Mouse (Mus musculus): ENCODE data around the gene Pla2g5. TPM values are rescaled to one million over a fixed set of nuclear protein-coding genes. Genes with fewer than 3 reads are reported as not detected.
A peak's percentile ranks its signal among the peaks of the same experiment; 100 is the strongest.

Gene Pla2g5
- polyA plus RNA-seq, 1 experiment from 2014 or later: 0.34 TPM

DNA sequence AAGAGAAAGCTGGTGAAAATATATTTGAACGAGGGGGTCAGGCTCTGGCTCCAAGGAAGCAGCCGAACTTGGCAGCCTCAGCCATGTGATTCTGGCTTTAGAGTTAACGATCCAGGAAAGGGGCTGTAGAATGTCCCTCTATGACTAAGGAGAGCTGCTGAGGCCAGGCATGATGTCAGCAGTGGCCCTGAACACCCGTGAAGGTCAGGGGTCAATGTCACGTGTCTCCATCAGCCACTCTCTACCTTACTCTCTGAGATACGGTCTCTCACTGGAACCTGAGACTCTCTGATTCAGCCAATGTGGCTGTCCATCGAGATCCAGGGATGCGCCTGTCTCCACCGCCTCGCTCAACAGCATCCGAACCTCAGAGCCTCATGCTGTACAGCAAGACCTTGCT is 60.4 kb downstream of the Pla2g5 start:
- TF ChIP-seq CTCF (IDR thresholded peaks at IDR 0.05; ENCODE audit: low read depth) (no peak), EP300 (optimal IDR thresholded peaks at IDR 0.05) (no peak)
- ATAC-seq (ENCODE audit: low FRiP score, low TSS enrichment) (no peak), DNase-seq (ENCODE audit: low spot score) (no peak)
- no peaks in the 10 kb centered on the region for H3K9me3 ChIP-seq (ENCODE audit: control insufficient read depth, low read length)
- H3K36me3 ChIP-seq (ENCODE audit: control insufficient read depth, insufficient read depth, low read length): no peaks in the 10 kb centered on the region
- H3K27me3 ChIP-seq (ENCODE audit: control insufficient read depth, insufficient read depth, low read length): no peaks in the 10 kb centered on the region
- no peak overlapping the region for H3K27ac ChIP-seq (replicated peaks)
- H3K4me3 ChIP-seq (ENCODE audit: low read depth, low read length): no peak overlapping the region
- no peak overlapping the region for H3K9ac ChIP-seq (ENCODE audit: low read length)
- no peaks in the 10 kb centered on the region; the same call in 1 of the 2 replicates for H3K4me1 ChIP-seq (replicated peaks; ENCODE audit: control insufficient read depth, insufficient read depth)
- 83% methylated on average over 11 of the region's 11 CpGs for WGBS
- H3K4me2 ChIP-seq (replicated peaks; ENCODE audit: low read depth): no peak overlapping the region

DNA sequence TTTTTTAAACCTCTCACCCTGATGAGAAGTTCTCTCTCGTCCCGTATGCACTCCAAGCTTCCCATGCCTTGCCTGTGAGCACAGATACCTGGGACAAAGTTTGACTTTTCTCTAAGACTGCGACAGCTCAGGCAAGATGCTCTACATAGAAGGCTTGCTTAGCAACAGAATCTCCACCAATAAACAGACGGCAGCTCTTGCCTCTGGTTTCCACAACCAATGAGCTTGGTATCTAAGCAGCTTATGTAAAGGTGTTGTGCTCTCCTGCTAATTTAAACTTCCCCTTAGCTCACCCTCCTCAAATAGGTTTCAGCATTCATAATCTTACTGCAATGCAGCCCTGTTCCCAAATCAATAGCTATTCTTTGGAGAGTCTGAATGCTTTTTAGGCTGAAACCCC is 61.7 kb downstream of the Pla2g5 start:
- Histone ChIP-seq H3K4me2 (replicated peaks; ENCODE audit: low read depth) (no peak overlapping the region), H3K27ac (replicated peaks) (no peak overlapping the region), H3K27me3 (ENCODE audit: control insufficient read depth, insufficient read depth, low read length) (no peaks in the 10 kb centered on the region), H3K4me3 (ENCODE audit: low read depth, low read length) (no peak overlapping the region), H3K4me1 (replicated peaks; ENCODE audit: control insufficient read depth, insufficient read depth) (no peaks in the 10 kb centered on the region; the same call in 1 of the 2 replicates), H3K36me3 (ENCODE audit: control insufficient read depth, insufficient read depth, low read length) (no peaks in the 10 kb centered on the region), H3K9ac (ENCODE audit: low read length) (no peak overlapping the region), H3K9me3 (ENCODE audit: control insufficient read depth, low read length) (no peaks in the 10 kb centered on the region)
- 83% methylated on average over 4 of the region's 4 CpGs for WGBS
- TF ChIP-seq EP300 (optimal IDR thresholded peaks at IDR 0.05) (no peak), CTCF (IDR thresholded peaks at IDR 0.05; ENCODE audit: low read depth) (no peak)
- ATAC-seq (ENCODE audit: low FRiP score, low TSS enrichment) (no peak), DNase-seq (ENCODE audit: low spot score) (no peak)

DNA sequence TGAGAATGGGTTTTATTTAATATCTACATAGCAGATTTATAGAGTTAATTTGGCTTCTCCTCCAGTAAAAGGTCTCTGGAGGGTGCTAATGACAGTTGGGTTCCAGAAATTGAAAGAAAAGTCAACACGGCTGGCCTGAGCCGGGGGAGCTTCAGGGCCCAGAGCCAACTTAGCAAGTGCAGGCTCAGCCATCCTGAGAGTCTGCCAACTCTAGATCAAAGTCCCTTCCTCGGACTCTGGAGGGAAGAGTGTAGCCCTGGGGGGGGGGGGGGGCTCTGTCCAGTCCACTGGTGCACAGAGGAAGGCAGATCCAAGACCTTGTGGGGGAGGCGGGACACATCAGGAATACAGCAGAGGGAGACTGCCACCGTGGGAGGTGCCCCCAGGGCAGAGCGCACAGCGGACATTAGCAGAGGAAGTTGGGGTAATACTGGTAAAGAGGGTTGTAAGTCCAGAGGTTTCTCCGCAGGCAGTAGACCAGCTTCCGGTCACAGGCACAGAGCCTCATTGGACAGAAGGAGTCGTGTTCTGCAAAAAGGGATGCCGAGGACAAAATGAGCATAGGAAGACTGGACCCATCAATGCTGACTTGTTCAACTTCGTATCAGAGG is 63.0 kb downstream of the Pla2g5 start:
- no peak; the same call in 1 of the 2 replicates for ATAC-seq (ENCODE audit: low FRiP score, low TSS enrichment)
- H3K4me2 ChIP-seq (replicated peaks; ENCODE audit: low read depth): 0 out of 2 replicates have a peak overlapping the region, but pooled peaks have one; percentile 11
- H3K9me3 ChIP-seq (ENCODE audit: control insufficient read depth, low read length): no peaks in the 10 kb centered on the region
- H3K9ac ChIP-seq (ENCODE audit: low read length): no peak overlapping the region
- H3K4me1 ChIP-seq (replicated peaks; ENCODE audit: control insufficient read depth, insufficient read depth): no peaks in the 10 kb centered on the region; the same call in 1 of the 2 replicates
- no peaks in the 10 kb centered on the region for H3K27me3 ChIP-seq (ENCODE audit: control insufficient read depth, insufficient read depth, low read length)
- no peak overlapping the region for H3K27ac ChIP-seq (replicated peaks)
- WGBS: 52% methylated on average over 12 of the region's 12 CpGs
- no peak for DNase-seq (ENCODE audit: low spot score)
- H3K36me3 ChIP-seq (ENCODE audit: control insufficient read depth, insufficient read depth, low read length): no peaks in the 10 kb centered on the region
- no peak for TF ChIP-seq CTCF (IDR thresholded peaks at IDR 0.05; ENCODE audit: low read depth)
- no peak for TF ChIP-seq EP300 (optimal IDR thresholded peaks at IDR 0.05)
- H3K4me3 ChIP-seq (ENCODE audit: low read depth, low read length): no peak overlapping the region

DNA sequence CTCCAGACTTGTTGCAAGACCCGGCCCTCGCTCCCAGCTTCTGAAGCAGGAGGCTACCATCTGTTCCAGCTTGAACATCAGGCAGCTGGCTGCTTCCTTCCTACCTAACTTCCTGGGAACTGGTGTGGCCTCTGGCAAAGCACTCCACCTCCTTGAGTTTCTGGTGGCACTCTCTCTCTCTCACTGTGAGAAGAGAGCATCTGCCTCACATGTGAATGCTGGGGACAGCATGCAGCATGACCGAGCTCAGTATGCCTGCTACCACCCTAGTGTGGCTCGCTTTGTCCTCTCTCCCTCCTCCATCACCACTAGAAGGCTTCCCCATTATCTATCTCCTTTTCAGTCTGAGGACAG is 66.1 kb downstream of the Pla2g5 start:
- H3K9ac ChIP-seq (ENCODE audit: low read length): no peak overlapping the region
- no peaks in the 10 kb centered on the region; the same call in none of the 2 replicates for H3K4me1 ChIP-seq (replicated peaks; ENCODE audit: control insufficient read depth, insufficient read depth)
- WGBS: 65% methylated on average over 4 of the region's 4 CpGs
- ATAC-seq (ENCODE audit: low FRiP score, low TSS enrichment) (no peak), DNase-seq (ENCODE audit: low spot score) (no peak)
- no peaks in the 10 kb centered on the region for H3K9me3 ChIP-seq (ENCODE audit: control insufficient read depth, low read length)
- no peaks in the 10 kb centered on the region for H3K27me3 ChIP-seq (ENCODE audit: control insufficient read depth, insufficient read depth, low read length)
- no peak overlapping the region for H3K4me2 ChIP-seq (replicated peaks; ENCODE audit: low read depth)
- no peaks in the 10 kb centered on the region for H3K36me3 ChIP-seq (ENCODE audit: control insufficient read depth, insufficient read depth, low read length)
- no peak overlapping the region for H3K4me3 ChIP-seq (ENCODE audit: low read depth, low read length)
- H3K27ac ChIP-seq (replicated peaks): no peak overlapping the region
- no peak for TF ChIP-seq CTCF (IDR thresholded peaks at IDR 0.05; ENCODE audit: low read depth)
- TF ChIP-seq EP300 (optimal IDR thresholded peaks at IDR 0.05): no peak

DNA sequence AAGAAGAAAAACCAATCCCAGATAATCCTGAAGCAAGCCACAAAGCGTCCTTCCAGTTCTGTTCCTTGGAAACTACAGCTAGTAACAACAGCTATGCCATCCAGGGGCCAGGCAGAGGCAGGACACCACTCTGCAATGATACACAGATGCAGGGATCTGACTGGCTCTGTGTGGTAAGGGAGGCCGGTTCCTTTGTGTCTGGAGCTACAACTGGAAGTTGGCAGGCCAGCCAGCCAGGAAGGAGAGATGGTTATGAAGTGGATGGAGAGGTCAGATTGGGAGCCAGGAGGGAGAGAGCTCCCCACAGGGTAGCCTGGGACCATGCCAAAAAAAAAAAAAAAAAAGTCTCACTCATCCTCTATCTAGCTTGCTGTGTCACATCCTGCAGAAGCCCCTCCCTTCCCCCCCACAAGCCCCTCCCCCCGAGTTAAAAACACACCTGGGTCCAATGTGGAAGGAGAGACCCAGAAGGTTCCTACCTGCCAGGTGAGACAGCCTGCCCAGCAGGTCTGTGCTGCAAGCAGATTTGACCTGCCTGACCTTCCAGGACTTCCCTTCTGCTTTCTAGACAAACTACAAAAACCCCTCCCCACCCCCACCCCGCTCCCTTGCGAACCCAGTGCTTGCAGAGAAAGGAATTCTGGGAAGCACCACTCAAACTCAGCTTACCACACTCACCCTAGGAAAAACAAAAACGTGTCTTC is 66.6 kb downstream of the Pla2g5 start:
- Histone ChIP-seq H3K36me3 (ENCODE audit: control insufficient read depth, insufficient read depth, low read length) (no peaks in the 10 kb centered on the region), H3K4me1 (replicated peaks; ENCODE audit: control insufficient read depth, insufficient read depth) (no peaks in the 10 kb centered on the region; the same call in none of the 2 replicates), H3K27me3 (ENCODE audit: control insufficient read depth, insufficient read depth, low read length) (no peaks in the 10 kb centered on the region), H3K9ac (ENCODE audit: low read length) (no peak overlapping the region), H3K9me3 (ENCODE audit: control insufficient read depth, low read length) (no peaks in the 10 kb centered on the region), H3K4me2 (replicated peaks; ENCODE audit: low read depth) (no peak overlapping the region), H3K4me3 (ENCODE audit: low read depth, low read length) (no peak overlapping the region), H3K27ac (replicated peaks) (no peak overlapping the region)
- DNase-seq (ENCODE audit: low spot score) (no peak), ATAC-seq (ENCODE audit: low FRiP score, low TSS enrichment) (no peak)
- 32% methylated on average over 6 of the region's 6 CpGs for WGBS
- TF ChIP-seq EP300 (optimal IDR thresholded peaks at IDR 0.05): no peak
- no peak for TF ChIP-seq CTCF (IDR thresholded peaks at IDR 0.05; ENCODE audit: low read depth)

DNA sequence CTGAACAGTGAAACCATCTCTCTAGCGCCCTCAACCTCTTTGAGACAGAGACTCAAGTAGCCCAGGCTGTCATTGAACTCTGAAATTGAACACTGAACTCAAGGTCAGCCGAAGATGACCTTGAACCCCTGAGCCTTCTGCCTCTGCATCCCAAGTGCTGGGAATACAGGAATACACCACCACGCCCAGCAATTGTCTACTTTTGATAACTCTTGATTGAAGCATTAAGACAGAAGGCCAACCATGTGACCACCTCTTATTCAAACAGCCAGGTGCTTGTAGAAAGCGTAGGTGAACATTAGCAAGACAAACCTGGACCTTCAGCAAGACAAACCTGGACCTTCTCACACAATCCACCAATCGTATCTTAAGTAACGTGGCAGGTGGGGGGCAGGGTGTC is 68.9 kb downstream of the Pla2g5 start:
- no peaks in the 10 kb centered on the region for H3K36me3 ChIP-seq (ENCODE audit: control insufficient read depth, insufficient read depth, low read length)
- no peak overlapping the region for H3K9ac ChIP-seq (ENCODE audit: low read length)
- H3K27ac ChIP-seq (replicated peaks): no peak overlapping the region
- no peaks in the 10 kb centered on the region for H3K9me3 ChIP-seq (ENCODE audit: control insufficient read depth, low read length)
- no peak overlapping the region for H3K4me3 ChIP-seq (ENCODE audit: low read depth, low read length)
- H3K27me3 ChIP-seq (ENCODE audit: control insufficient read depth, insufficient read depth, low read length): no peaks in the 10 kb centered on the region
- H3K4me1 ChIP-seq (replicated peaks; ENCODE audit: control insufficient read depth, insufficient read depth): no peaks in the 10 kb centered on the region; the same call in 1 of the 2 replicates
- WGBS: 89% methylated on average over 6 of the region's 6 CpGs
- DNase-seq (ENCODE audit: low spot score): no peak
- ATAC-seq (ENCODE audit: low FRiP score, low TSS enrichment): no peak
- H3K4me2 ChIP-seq (replicated peaks; ENCODE audit: low read depth): no peak overlapping the region
- no peak for TF ChIP-seq CTCF (IDR thresholded peaks at IDR 0.05; ENCODE audit: low read depth)
- TF ChIP-seq EP300 (optimal IDR thresholded peaks at IDR 0.05): no peak

Data from stomach, postnatal 0 days (tissue).